Mouse (Mus musculus): ENCODE measurements around the gene Gimap8.

DNA sequence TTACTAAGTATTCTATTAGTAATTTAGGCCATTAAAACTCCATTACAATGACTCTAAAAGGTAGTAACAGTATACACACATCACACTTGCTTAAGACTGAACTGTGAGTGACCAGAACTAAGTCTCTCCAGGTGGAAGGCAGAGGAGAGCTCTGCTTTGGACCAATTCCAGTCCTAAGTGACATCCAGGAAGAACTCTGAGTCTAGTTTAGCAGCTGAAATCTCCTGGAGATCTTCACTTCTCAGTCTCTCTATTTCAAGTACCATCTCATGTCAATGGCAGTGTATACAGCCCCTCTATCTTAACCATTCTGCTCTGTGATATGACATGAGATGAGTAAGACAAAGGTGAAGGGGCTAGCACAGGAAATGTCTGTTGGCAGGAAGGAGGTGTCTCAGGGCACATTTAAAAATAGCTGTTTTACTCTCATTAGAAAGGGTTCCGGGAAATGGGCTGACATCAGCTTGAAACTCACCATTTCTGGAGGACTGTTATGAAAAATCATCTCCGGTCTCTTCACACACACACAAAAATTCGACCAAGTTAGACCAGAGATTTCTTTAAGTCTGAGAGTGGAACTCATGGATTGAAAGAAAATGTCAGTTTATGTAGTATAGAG, 34.5 kb downstream of the Gimap8 start:
- TF ChIP-seq POLR2A (IDR thresholded peaks at IDR 0.05; ENCODE audit: control insufficient read depth, low read depth, low read length) (no peak), CTCF (IDR thresholded peaks at IDR 0.05; ENCODE audit: control insufficient read depth, insufficient read depth, insufficient replicate concordance, low read depth, low read length) (no peak)
